Mouse (Mus musculus): ENCODE data around the gene Dusp12.

Gene Dusp12

DNA sequence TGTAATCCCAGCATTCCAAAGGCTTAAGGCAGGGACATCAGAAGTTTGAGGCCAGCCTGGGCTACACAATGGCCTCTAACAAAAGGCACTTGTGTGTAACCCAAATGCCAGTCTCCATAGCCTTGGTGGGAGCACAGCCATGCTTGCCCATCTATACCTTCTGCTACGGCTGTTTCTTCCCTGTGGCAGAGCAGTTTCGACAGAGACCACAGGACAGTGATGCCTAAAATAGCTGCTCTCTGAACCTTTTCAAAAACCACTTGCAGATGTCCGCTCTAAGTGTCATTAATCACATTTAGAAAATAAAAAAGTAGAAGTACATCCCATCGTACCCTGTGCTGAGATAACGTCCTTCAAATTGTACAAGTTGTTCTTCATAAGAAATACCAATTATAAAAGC, 19.9 kb downstream of the Dusp12 start:
- in situ Hi-C loops (cut with MboI, MseI): loop anchor here (25.0 kb wide), 2 partner anchors 653 to 1647 kb away; partner anchors contain the start of genes Cfap45 (in 1 of the 2), Tagln2 (in 1 of the 2) and Uhmk1 (in 1 of the 2)

GRCm38 (mm10) chr1:170864754-170865153, 20.6 kb downstream of the Dusp12 start:
- in situ Hi-C loops (cut with MboI, MseI): loop anchor here (25.0 kb wide), 2 partner anchors 652 to 1648 kb away; partner anchors contain the start of genes Cfap45 (in 1 of the 2), Tagln2 (in 1 of the 2) and Uhmk1 (in 1 of the 2)

- in situ Hi-C loops (cut with MboI, MseI): loop anchor here (25.0 kb wide), 2 partner anchors 652 to 1648 kb away; partner anchors contain the start of genes Cfap45 (in 1 of the 2), Tagln2 (in 1 of the 2) and Uhmk1 (in 1 of the 2)
These were observed 21.1 kb downstream of the Dusp12 start for GRCm38 (mm10) chr1:170864234-170864633.

GRCm38 (mm10) chr1:170863033-170863432, 22.3 kb downstream of the Dusp12 start:
- in situ Hi-C loops (cut with MboI, MseI): loop anchor here (25.0 kb wide), 2 partner anchors 651 to 1649 kb away; partner anchors contain the start of genes Cfap45 (in 1 of the 2), Tagln2 (in 1 of the 2) and Uhmk1 (in 1 of the 2)

DNA sequence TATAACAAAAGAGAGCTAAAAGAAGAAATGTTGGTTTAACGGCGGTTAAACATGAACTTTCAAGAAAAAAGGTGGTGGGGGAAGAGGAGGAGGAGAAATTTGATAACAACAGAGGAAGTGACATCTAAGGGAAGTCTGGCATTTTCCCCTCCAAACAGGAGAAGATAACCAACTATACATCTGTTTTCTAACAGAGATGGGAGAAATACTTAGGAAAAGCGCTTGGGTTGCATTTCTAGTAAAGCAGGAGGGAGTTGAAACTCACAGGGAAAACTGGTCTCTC, 23.0 kb downstream of the Dusp12 start:
- in situ Hi-C loops (cut with MboI, MseI): loop anchor here (25.0 kb wide), 2 partner anchors 650 to 1650 kb away; partner anchors contain the start of genes Cfap45 (in 1 of the 2), Tagln2 (in 1 of the 2) and Uhmk1 (in 1 of the 2)

GRCm38 (mm10) chr1:170861671-170862434, 23.5 kb downstream of the Dusp12 start:
- in situ Hi-C loops (cut with MboI, MseI): loop anchor here (25.0 kb wide), 2 partner anchors 650 to 1650 kb away; partner anchors contain the start of genes Cfap45 (in 1 of the 2), Tagln2 (in 1 of the 2) and Uhmk1 (in 1 of the 2)

- in situ Hi-C loops (cut with MboI, MseI): loop anchor here (25.0 kb wide), 2 partner anchors 647 to 1653 kb away; partner anchors contain the start of genes Cfap45 (in 1 of the 2), Tagln2 (in 1 of the 2) and Uhmk1 (in 1 of the 2)
These were observed 26.5 kb downstream of the Dusp12 start for GRCm38 (mm10) chr1:170858872-170859271.

GRCm38 (mm10) chr1:170857369-170857768, 28.0 kb downstream of the Dusp12 start:
- in situ Hi-C loops (cut with MboI, MseI): loop anchor here (25.0 kb wide), 2 partner anchors 645 to 1655 kb away; partner anchors contain the start of genes Cfap45 (in 1 of the 2), Tagln2 (in 1 of the 2) and Uhmk1 (in 1 of the 2)

- in situ Hi-C loops (cut with MboI, MseI): loop anchor here (25.0 kb wide), 2 partner anchors 643 to 1657 kb away; partner anchors contain the start of genes Cfap45 (in 1 of the 2), Tagln2 (in 1 of the 2) and Uhmk1 (in 1 of the 2)
These were observed 30.1 kb downstream of the Dusp12 start for GRCm38 (mm10) chr1:170855056-170855760.

- in situ Hi-C loops (cut with MboI, MseI): loop anchor here (25.0 kb wide), 2 partner anchors 641 to 1659 kb away; partner anchors contain the start of genes Cfap45 (in 1 of the 2), Tagln2 (in 1 of the 2) and Uhmk1 (in 1 of the 2)
These were observed 31.7 kb downstream of the Dusp12 start for GRCm38 (mm10) chr1:170853604-170854003.

GRCm38 (mm10) chr1:170850637-170851624, 34.4 kb downstream of the Dusp12 start:
- in situ Hi-C loops (cut with MboI, MseI): loop anchor here (25.0 kb wide), 2 partner anchors 639 to 1661 kb away; partner anchors contain the start of genes Cfap45 (in 1 of the 2), Tagln2 (in 1 of the 2) and Uhmk1 (in 1 of the 2)

- in situ Hi-C loops (cut with MboI, MseI): loop anchor here (25.0 kb wide), 2 partner anchors 638 to 1662 kb away; partner anchors contain the start of genes Cfap45 (in 1 of the 2), Tagln2 (in 1 of the 2) and Uhmk1 (in 1 of the 2)
These were observed 35.3 kb downstream of the Dusp12 start for GRCm38 (mm10) chr1:170850007-170850406.

- in situ Hi-C loops (cut with MboI, MseI): loop anchor here in 1 of 2 experiments (25.0 kb wide), 1 partner anchor 883 kb away; the partner anchor contains the start of gene Hsd17b7
These were observed 39.7 kb downstream of the Dusp12 start for GRCm38 (mm10) chr1:170845448-170846307.

- in situ Hi-C loops (cut with MboI, MseI): loop anchor here in 1 of 2 experiments (25.0 kb wide), 1 partner anchor 882 kb away; the partner anchor contains the start of gene Hsd17b7
These were observed 41.0 kb downstream of the Dusp12 start for GRCm38 (mm10) chr1:170844380-170844779.

GRCm38 (mm10) chr1:170839685-170840084, 45.7 kb downstream of the Dusp12 start:
- in situ Hi-C loops (cut with MboI, MseI): loop anchor here (5.0 to 25.0 kb wide), 2 partner anchors 212 to 877 kb away; partner anchors contain the start of gene Hsd17b7 (in 1 of the 2)

- in situ Hi-C loops (cut with MboI, MseI): loop anchor here (5.0 to 25.0 kb wide), 2 partner anchors 207 to 872 kb away; partner anchors contain the start of gene Hsd17b7 (in 1 of the 2)
These were observed 50.6 kb downstream of the Dusp12 start for GRCm38 (mm10) chr1:170834756-170835155.

- in situ Hi-C loops (cut with MboI, MseI): loop anchor here in 1 of 2 experiments (25.0 kb wide), 1 partner anchor 867 kb away; the partner anchor contains the start of gene Hsd17b7
These were observed 55.6 kb downstream of the Dusp12 start for GRCm38 (mm10) chr1:170829781-170830180.

DNA sequence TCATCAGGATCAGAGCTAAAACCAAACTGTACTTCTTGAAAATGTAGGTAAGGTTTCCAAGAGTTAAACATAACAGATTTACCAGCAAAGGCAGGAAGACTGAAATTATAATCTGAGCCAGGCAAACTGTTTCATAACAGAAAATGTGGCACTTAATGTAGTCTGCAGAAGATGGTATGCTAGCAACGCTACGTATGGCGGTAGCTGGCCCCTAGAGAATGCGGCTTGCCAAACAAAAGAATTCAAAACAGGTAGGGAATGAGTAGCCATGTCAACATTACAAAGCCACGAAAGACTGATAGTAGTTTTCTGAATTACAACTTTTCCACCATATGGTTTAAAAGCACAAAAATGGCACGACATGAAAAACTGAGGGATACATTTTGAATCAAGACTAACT, 56.0 kb downstream of the Dusp12 start:
- in situ Hi-C loops (cut with MboI, MseI): loop anchor here in 1 of 2 experiments (25.0 kb wide), 1 partner anchor 867 kb away; the partner anchor contains the start of gene Hsd17b7
